Mouse (Mus musculus) adrenal gland, adult 2 months (tissue): ENCODE measurements at regions not wholly inside any gene's neighbourhood (a gene's known extent, or its start where the extent isn't known, plus 50 kb on each side); places are given as distances from the start of the nearest gene placed in this dataset.
"Not testable (repeated sequence)": the region's sequence is repeated elsewhere in the genome, so short reads cannot be mapped to it uniquely, and the experiment has no call there.

ENCODE experiments used
- DNase-seq: peaks from one replicate; pipeline ENCODE4 v3.0.0; 2021

GRCm38 (mm10) chr1:13042326-13042725 lies 1628.4 kb downstream of the A830018L16Rik start:
- no peak for DNase-seq

- peak; percentile 21 for DNase-seq
These were observed 1636.4 kb downstream of the A830018L16Rik start for GRCm38 (mm10) chr1:13050140-13050775.

- DNase-seq, result not testable (repeated sequence)
These were observed 1637.6 kb downstream of the A830018L16Rik start for GRCm38 (mm10) chr1:13051433-13052066.

- DNase-seq, result peak; percentile 29
These were observed 1638.2 kb downstream of the A830018L16Rik start for GRCm38 (mm10) chr1:13052067-13052460.

GRCm38 (mm10) chr1:13057741-13058140 lies 1643.8 kb downstream of the A830018L16Rik start:
- no peak for DNase-seq

GRCm38 (mm10) chr1:13059616-13060320 lies 1645.9 kb downstream of the A830018L16Rik start:
- no peak for DNase-seq
